Mouse (Mus musculus) stomach, embryonic 14.5 days (tissue): ENCODE measurements around the gene Ralgps1. TPM values are rescaled to one million over a fixed set of nuclear protein-coding genes. Genes with fewer than 3 reads are reported as not detected.

Source experiments
- ATAC-seq: fragments of 200-750 bp; cut with Nextera tagmentation; 2 replicates; pipeline ENCODE4 v1.8.0; 2017; ENCODE audit warnings: low read depth, moderate TSS enrichment; ENCODE audit not compliant: insufficient number of reproducible peaks, insufficient read depth, low FRiP score
- H3K27ac ChIP-seq: fragments of 300-500 bp; sonication (generic); 2 replicates; pipeline ENCODE4 v1.5.1; 2014; ENCODE audit warnings: mild to moderate bottlenecking, low read length, moderate library complexity, mixed read lengths
- H3K27me3 ChIP-seq: fragments of 300-500 bp; sonication (generic); 2 replicates; pipeline ENCODE4 v1.6.1; 2014; ENCODE audit warnings: low read length, control low read depth, mixed read lengths; ENCODE audit not compliant: control insufficient read depth, insufficient read depth
- H3K36me3 ChIP-seq: fragments of 300-500 bp; sonication (generic); 2 replicates; pipeline ENCODE4 v1.6.1; 2014; ENCODE audit warnings: mild to moderate bottlenecking, control low read depth, low read length, moderate library complexity, mixed read lengths; ENCODE audit not compliant: control insufficient read depth, insufficient read depth
- H3K4me1 ChIP-seq: fragments of 300-500 bp; sonication (generic); 2 replicates; pipeline ENCODE4 v1.6.1; 2014; ENCODE audit warnings: low read length, control low read depth, mixed read lengths; ENCODE audit not compliant: control insufficient read depth, insufficient read depth
- H3K4me2 ChIP-seq: fragments of 300-500 bp; sonication (generic); replicated peaks from 2 replicates; pipeline ENCODE4 v1.6.1; 2014; ENCODE audit warnings: low read depth, low read length, control low read depth
- H3K4me3 ChIP-seq: fragments of 300-500 bp; sonication (generic); 2 replicates; pipeline ENCODE4 v1.5.1; 2014; ENCODE audit warnings: low read depth, low read length, control low read depth
- H3K9ac ChIP-seq: fragments of 300-500 bp; sonication (generic); replicated peaks from 2 replicates; pipeline ENCODE4 v1.6.1; 2014; ENCODE audit warnings: low read depth, mild to moderate bottlenecking, control low read depth, low read length, moderate library complexity, mixed read lengths
- H3K9me3 ChIP-seq: fragments of 300-500 bp; sonication (generic); 2 replicates; pipeline ENCODE4 v1.6.1; 2016; ENCODE audit warnings: low read depth, low read length, control low read depth; ENCODE audit not compliant: control insufficient read depth
- WGBS: fragments of 180-500 bp; shearing (Covaris S2); extraction: QIAGEN DNeasy Blood & Tissue Kit; methylation state at CpG from one replicate; pipeline ENCODE4 v1.1.7; 2014; 5-methylcytosine and 5-hydroxymethylcytosine counted together
- polyA plus RNA-seq: library from polyadenylated mRNA; unstranded; fragments of >200 nt; fragmentation: Nextera tagmentation; extraction: Ambion mirVana; gene quantifications from 2 replicates; pipeline ENCODE4 v1.2.1, GENCODE M21; 2014

Gene Ralgps1
- polyA plus RNA-seq, 1 experiment from 2014 or later: 12.4 TPM

DNA sequence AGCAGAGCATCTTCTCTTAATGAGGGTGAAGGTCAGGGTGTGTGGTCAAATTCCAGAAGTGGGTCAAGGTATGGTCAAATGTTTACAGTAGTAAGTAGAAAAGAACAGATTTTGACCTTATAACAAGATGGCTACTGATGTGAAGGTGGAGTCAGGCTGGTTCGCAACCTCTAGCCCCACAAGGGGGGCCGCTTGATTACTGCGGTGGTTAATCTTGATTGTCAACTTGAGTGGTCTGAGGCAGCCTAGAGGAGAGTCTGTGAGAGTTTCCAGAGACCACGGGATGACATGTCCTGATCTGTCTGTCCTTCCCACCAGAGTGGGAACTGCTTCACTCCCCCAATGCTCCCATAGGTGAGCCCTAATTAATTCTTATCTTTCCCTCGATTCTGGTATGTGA, 29.3 kb upstream of the Ralgps1 start:
- Histone ChIP-seq H3K4me1 (no peaks in the 10 kb centered on the region), H3K4me2 (no peak overlapping the region), H3K9me3 (no peaks in the 10 kb centered on the region), H3K9ac (no peak overlapping the region), H3K36me3 (no peaks in the 10 kb centered on the region), H3K27ac (no peak overlapping the region), H3K4me3 (no peak overlapping the region), H3K27me3 (no peaks in the 10 kb centered on the region)
- ATAC-seq: no peak
- 80% methylated on average over 5 of the region's 5 CpGs for WGBS

GRCm38 (mm10) chr2:33399091-33399490, 27.8 kb upstream of the Ralgps1 start:
- no peaks in the 10 kb centered on the region for H3K4me1 ChIP-seq
- no peak for ATAC-seq
- no peak overlapping the region for H3K27ac ChIP-seq
- 88% methylated on average over 7 of the region's 7 CpGs for WGBS
- H3K36me3 ChIP-seq: no peaks in the 10 kb centered on the region
- H3K4me3 ChIP-seq: no peak overlapping the region
- no peak overlapping the region for H3K4me2 ChIP-seq
- no peaks in the 10 kb centered on the region for H3K9me3 ChIP-seq
- H3K27me3 ChIP-seq: no peaks in the 10 kb centered on the region
- H3K9ac ChIP-seq: no peak overlapping the region

DNA sequence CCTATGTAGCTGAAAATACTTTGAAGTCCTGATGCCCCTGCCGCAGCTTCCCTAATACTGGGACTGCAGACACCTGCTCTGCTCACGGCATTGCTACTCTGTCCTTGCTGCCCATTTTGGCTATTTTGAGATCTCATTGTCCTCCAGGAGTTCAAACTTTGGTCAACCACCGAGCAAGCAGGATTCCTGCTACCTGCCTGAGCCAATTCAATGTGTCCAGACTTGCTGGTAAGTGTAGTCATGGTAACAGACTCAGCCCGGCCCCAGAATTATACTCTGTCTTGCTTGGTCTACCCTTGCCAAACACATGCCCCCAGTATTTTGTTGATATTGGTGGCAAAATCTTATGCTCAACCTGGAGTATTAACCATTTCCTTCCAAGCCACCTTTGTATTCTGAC, 25.8 kb upstream of the Ralgps1 start:
- H3K36me3 ChIP-seq: no peaks in the 10 kb centered on the region
- no peak overlapping the region for H3K27ac ChIP-seq
- H3K9ac ChIP-seq: no peak overlapping the region
- no peak for ATAC-seq
- WGBS: 66% methylated on average over 4 of the region's 4 CpGs
- H3K4me3 ChIP-seq: no peak overlapping the region
- no peaks in the 10 kb centered on the region for H3K27me3 ChIP-seq
- H3K4me2 ChIP-seq: no peak overlapping the region
- no peaks in the 10 kb centered on the region for H3K9me3 ChIP-seq
- H3K4me1 ChIP-seq: no peaks in the 10 kb centered on the region

- no peak for ATAC-seq
- Histone ChIP-seq H3K9ac (no peak overlapping the region), H3K9me3 (no peaks in the 10 kb centered on the region), H3K4me2 (no peak overlapping the region), H3K36me3 (no peaks in the 10 kb centered on the region), H3K27ac (no peak overlapping the region), H3K4me1 (no peaks in the 10 kb centered on the region), H3K4me3 (no peak overlapping the region), H3K27me3 (no peaks in the 10 kb centered on the region)
- 80% methylated on average over 2 of the region's 2 CpGs for WGBS
Observed at GRCm38 (mm10) chr2:33395053-33395452, 23.8 kb upstream of the Ralgps1 start.

GRCm38 (mm10) chr2:33393951-33394635, 22.8 kb upstream of the Ralgps1 start:
- Histone ChIP-seq H3K9me3 (no peaks in the 10 kb centered on the region), H3K27me3 (no peaks in the 10 kb centered on the region), H3K4me3 (no peak overlapping the region), H3K27ac (no peak overlapping the region), H3K4me1 (no peaks in the 10 kb centered on the region), H3K36me3 (no peaks in the 10 kb centered on the region), H3K9ac (no peak overlapping the region), H3K4me2 (no peak overlapping the region)
- no peak for ATAC-seq
- 72% methylated on average over 11 of the region's 11 CpGs for WGBS

- no peak overlapping the region for H3K9ac ChIP-seq
- no peaks in the 10 kb centered on the region; the same call in 1 of the 2 replicates for H3K9me3 ChIP-seq
- no peaks in the 10 kb centered on the region for H3K36me3 ChIP-seq
- no peaks in the 10 kb centered on the region for H3K4me1 ChIP-seq
- H3K4me2 ChIP-seq: no peak overlapping the region
- no peaks in the 10 kb centered on the region for H3K27me3 ChIP-seq
- H3K4me3 ChIP-seq: no peak overlapping the region
- no peak overlapping the region for H3K27ac ChIP-seq
- ATAC-seq: no peak
Observed at GRCm38 (mm10) chr2:33393021-33393420, 21.7 kb upstream of the Ralgps1 start.

GRCm38 (mm10) chr2:33371648-33372408, 542 bp upstream of the Ralgps1 start:
- Histone ChIP-seq H3K9ac (no peak overlapping the region), H3K27ac (no peak overlapping the region), H3K4me1 (peaks cover 4% of the 10 kb centered on the region; the same call in 1 of the 2 replicates), H3K4me2 (peak overlapping the region; percentile 38; the same call in 1 of the 2 replicates), H3K4me3 (0 out of 2 replicates have a peak overlapping the region, but pooled peaks have one; percentile 55), H3K27me3 (no peaks in the 10 kb centered on the region), H3K36me3 (no peaks in the 10 kb centered on the region), H3K9me3 (no peaks in the 10 kb centered on the region)
- WGBS: 33% methylated on average over 18 of the region's 18 CpGs
- no peak for ATAC-seq

- Histone ChIP-seq H3K9me3 (no peaks in the 10 kb centered on the region), H3K27ac (no peak overlapping the region), H3K9ac (no peak overlapping the region), H3K4me2 (peak overlapping the region; percentile 57), H3K4me1 (peaks cover 18% of the 10 kb centered on the region; the same call in 1 of the 2 replicates), H3K36me3 (no peaks in the 10 kb centered on the region), H3K4me3 (peak overlapping the region; percentile 55), H3K27me3 (no peaks in the 10 kb centered on the region)
- no peak; the same call in 1 of the 2 replicates for ATAC-seq
- WGBS: 15% methylated on average over 14 of the region's 15 CpGs
Observed at GRCm38 (mm10) chr2:33370276-33370776, 960 bp downstream of the Ralgps1 start.
